Mouse (Mus musculus): ENCODE data around the gene Btn1a1. TPM values are rescaled to one million over a fixed set of nuclear protein-coding genes. Genes with fewer than 3 reads are reported as not detected.

Btn1a1 gene
- total RNA-seq (2021) = not detected
- long read RNA-seq, experiment 1 = 0 reads
- long read RNA-seq, experiment 2 = 0 reads

- no peak for DNase-seq
- intact Hi-C loops (cut with DNase I; ENCODE audit: low total_unique reads) = no loop called here
Measured at GRCm38 (mm10) chr13:23465600-23466109, at the start of gene Btn1a1. TSS of gene Btn1a1 (minus strand) at chr13:23465901.

DNA sequence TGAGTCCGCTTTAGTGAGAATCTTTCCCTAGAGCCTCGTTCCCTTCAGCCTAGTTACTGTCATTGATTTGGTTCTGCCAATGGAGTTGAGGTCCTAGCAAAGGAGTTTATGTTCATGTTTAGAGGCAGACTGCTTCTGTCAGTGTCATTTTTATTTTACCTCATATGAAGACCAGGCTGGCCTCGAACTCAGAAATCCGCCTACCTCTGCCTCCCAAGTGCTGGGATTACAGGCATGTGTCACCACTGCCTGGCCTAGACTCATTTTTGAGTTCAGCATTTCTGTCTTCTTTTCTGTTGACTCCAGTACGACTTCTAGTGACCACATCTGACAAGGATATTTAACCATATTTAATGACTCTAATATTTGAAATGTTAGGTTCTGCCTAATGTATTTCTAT is 49.6 kb upstream of the Btn1a1 start:
- DNase-seq = no peak
- intact Hi-C loops (cut with DNase I; ENCODE audit: low total_unique reads) = loop anchor here (5.0 kb wide), 1 partner anchor 63 kb away; no protein-coding TSS in a partner anchor

DNA sequence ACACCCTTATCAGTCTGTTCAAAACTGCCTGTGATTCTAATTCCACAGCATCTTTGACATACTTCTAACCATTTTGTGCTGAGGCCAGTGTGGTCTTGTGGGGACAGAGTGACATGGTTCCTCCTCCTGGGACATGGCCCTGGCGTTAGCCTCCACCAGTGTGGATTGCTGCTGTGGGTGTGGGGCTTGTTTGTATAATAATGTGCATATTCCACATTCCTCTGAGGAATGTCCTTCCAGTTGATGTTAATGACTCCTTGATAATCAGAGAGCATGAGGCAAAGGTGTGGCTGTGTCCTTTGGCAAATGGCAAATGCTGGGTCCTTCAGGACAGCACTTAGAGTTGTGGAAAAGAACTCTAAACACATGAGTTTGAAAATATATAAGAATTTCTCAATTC is 47.8 kb upstream of the Btn1a1 start:
- intact Hi-C loops (cut with DNase I; ENCODE audit: low total_unique reads) = no loop called here
- DNase-seq = no peak

GRCm38 (mm10) chr13:23510127-23510526 is 44.4 kb upstream of the Btn1a1 start:
- DNase-seq = no peak
- intact Hi-C loops (cut with DNase I; ENCODE audit: low total_unique reads) = no loop called here

DNA sequence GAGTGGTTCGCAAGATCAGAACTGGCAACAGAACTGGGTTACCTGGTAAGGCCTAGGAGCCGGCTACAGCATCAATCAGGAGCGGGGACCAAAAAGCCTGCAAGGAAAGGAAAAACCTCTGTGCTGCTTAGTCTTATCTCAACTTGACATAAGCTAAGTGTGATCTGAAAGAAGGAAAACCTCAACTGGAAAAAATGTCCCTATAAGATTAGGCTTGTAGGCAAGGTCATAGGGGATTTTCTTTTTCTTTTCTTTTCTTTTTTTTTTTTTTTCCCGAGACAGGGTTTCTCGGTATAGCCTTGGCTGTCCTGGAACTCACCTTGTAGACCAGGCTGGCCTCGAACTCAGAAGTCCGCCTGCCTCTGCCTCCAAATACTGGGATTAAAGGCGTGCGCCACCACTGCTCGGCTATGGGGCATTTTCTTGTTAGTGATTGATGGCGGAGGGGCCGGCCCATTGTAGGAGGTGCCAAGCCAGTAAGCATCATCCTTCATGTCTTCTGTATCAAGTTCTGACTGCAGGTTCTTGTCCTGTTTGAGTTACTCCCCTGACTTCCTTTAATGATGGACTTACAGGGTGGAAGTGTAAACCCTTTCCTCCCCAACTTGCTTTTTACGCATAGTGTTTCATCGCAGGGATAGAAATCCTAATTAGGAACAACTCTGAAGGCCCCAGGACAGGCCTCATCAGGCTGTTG is 41.3 kb upstream of the Btn1a1 start:
- no peak for DNase-seq
- intact Hi-C loops (cut with DNase I; ENCODE audit: low total_unique reads) = loop anchor here (5.0 kb wide), 1 partner anchor 50 kb away; no protein-coding TSS in a partner anchor

GRCm38 (mm10) chr13:23506351-23506750 is 40.6 kb upstream of the Btn1a1 start:
- no peak for DNase-seq
- intact Hi-C loops (cut with DNase I; ENCODE audit: low total_unique reads) = loop anchor here (5.0 kb wide), 1 partner anchor 49 kb away; no protein-coding TSS in a partner anchor

- intact Hi-C loops (cut with DNase I; ENCODE audit: low total_unique reads) = loop anchor here (5.0 kb wide), 1 partner anchor 49 kb away; no protein-coding TSS in a partner anchor
- DNase-seq = no peak
Measured at GRCm38 (mm10) chr13:23505662-23506345, 40.1 kb upstream of the Btn1a1 start.

DNA sequence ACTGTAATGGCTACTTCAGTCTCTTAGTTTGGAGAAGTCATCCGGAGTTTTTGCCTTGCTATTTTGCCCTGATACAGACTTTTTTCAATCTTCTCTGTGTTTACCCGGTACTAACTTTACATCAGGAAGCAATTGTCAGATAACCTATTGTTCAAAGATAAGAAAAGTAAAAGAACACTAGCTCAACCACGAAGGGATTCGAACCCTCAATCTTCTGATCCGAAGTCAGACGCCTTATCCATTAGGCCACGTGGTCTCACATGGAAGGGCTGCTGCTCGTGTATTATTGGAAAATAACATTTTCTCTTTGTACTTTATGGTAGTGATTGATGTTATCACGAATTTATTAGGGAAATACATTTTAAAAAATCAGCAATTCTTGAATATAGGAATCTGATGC is 38.1 kb upstream of the Btn1a1 start:
- intact Hi-C loops (cut with DNase I; ENCODE audit: low total_unique reads) = no loop called here
- DNase-seq = no peak

- intact Hi-C loops (cut with DNase I; ENCODE audit: low total_unique reads) = no loop called here
- no peak for DNase-seq
Measured at GRCm38 (mm10) chr13:23502916-23503315, 37.2 kb upstream of the Btn1a1 start.

- no peak for DNase-seq
- intact Hi-C loops (cut with DNase I; ENCODE audit: low total_unique reads) = no loop called here
Measured at GRCm38 (mm10) chr13:23502031-23502567, 36.4 kb upstream of the Btn1a1 start.

- intact Hi-C loops (cut with DNase I; ENCODE audit: low total_unique reads) = no loop called here
Measured at GRCm38 (mm10) chr13:23501511-23501910, 35.8 kb upstream of the Btn1a1 start.

DNA sequence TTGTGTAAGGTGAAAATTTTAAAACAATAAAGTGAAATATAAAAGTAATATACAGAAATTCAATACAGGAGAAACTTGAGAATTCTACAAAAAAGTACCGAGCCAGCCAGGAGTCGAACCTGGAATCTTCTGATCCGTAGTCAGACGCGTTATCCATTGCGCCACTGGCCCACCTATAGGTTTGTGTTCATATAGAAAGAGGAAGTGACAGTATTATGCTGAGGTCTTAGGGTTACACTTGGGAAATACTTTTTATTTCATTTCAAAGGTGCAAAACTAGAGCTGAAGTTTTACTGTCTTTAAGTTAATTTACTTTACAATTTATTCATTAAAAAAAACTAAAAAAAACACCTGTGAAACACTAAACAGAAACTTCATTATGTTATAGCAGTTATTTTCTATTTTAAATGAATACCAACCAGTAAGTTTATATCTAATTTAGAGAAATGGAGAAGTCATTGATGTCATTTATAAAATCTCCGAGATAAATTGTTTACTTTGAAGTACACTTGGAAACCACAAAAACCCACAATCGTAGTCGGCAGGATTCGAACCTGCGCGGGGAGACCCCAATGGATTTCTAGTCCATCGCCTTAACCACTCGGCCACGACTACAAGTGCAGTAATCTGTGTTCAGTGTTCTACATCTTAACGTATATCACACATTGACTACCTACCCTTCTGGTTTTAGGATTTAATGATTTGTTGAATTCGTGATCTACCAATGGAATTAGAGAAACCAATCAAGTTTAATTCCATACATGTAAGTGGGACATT is 34.9 kb upstream of the Btn1a1 start:
- no peak for DNase-seq
- intact Hi-C loops (cut with DNase I; ENCODE audit: low total_unique reads) = no loop called here

More at GRCm38 (mm10) chr13:23501511-23501910, 35.8 kb upstream of the Btn1a1 start:
- DNase-seq = no peak

GRCm38 (mm10) chr13:23499943-23500342 is 34.2 kb upstream of the Btn1a1 start:
- intact Hi-C loops (cut with DNase I; ENCODE audit: low total_unique reads) = no loop called here
- DNase-seq = no peak

DNA sequence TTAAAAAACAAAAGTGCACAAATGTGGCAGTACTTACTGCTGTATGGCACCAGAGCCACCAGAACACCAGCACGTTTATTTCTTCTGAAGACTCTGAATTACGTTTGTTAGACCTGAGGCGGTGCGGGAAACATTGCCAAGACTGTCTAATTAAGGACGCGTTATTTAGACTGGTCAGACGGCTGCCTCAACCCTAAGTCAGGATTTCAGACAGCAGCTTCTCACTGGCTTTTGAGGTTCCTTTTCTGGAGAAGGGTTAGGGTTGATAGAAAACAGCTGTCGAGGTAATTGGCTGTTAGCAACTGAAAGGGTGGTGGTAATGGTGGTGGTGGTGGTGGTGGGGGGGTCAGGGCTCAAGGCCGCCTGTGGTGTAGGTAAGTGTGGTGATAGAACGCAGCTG is 33.0 kb upstream of the Btn1a1 start:
- intact Hi-C loops (cut with DNase I; ENCODE audit: low total_unique reads) = no loop called here
- DNase-seq = no peak

GRCm38 (mm10) chr13:23497656-23498321 is 32.1 kb upstream of the Btn1a1 start:
- intact Hi-C loops (cut with DNase I; ENCODE audit: low total_unique reads) = no loop called here
- DNase-seq = no peak

DNA sequence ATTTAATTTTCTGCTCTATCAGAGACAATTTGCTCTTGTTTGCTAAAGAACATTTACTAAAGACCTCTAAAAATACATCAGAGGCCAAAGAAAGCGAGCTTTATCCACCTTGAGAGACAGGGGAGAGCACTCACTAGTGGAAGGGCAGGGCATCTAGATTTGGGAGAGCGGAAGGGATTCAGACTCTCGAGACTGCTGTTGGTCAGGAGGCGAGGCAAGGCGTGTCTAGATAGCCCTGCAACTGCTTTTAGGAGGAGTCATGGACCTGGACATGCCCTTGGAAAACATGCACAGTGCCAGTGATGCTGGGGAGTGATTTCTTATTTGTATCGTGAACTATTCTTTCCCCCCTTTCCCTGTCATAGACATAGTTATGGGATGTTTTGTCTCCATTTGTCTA is 29.8 kb upstream of the Btn1a1 start:
- intact Hi-C loops (cut with DNase I; ENCODE audit: low total_unique reads) = no loop called here
- DNase-seq = no peak

GRCm38 (mm10) chr13:23491990-23492389 is 26.3 kb upstream of the Btn1a1 start:
- intact Hi-C loops (cut with DNase I; ENCODE audit: low total_unique reads) = no loop called here

GRCm38 (mm10) chr13:23491263-23491662 is 25.6 kb upstream of the Btn1a1 start:
- DNase-seq = no peak
- intact Hi-C loops (cut with DNase I; ENCODE audit: low total_unique reads) = no loop called here

More at GRCm38 (mm10) chr13:23491990-23492389, 26.3 kb upstream of the Btn1a1 start:
- DNase-seq = no peak

DNA sequence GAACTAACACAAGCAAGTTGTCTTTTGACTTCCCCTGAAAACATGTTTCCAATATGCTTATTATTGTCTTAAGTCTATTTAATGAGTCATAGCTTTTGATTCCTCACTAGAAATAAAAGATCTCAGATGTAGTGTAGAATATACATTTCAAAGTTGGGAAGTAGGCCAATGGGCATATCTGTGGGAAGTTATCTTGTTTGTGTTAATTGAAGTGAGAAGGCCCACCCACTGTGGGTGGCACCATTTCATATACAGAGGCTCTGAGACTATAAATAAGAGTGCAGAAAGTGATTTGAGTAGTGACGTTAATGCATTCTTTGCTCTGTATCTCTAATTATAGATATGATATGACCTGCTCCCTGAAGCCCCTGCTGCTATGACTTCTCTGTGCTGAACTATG is 25.2 kb upstream of the Btn1a1 start:
- no peak for DNase-seq
- intact Hi-C loops (cut with DNase I; ENCODE audit: low total_unique reads) = no loop called here

Measured in gastrocnemius, postnatal 14 days (tissue).